Mouse (Mus musculus): ENCODE measurements around the gene Dnajc10. TPM values are rescaled to one million over a fixed set of nuclear protein-coding genes. Genes with fewer than 3 reads are reported as not detected.

Dnajc10 gene
- polyA plus RNA-seq, 1 experiment from 2014 or later = 86.6 TPM

DNA sequence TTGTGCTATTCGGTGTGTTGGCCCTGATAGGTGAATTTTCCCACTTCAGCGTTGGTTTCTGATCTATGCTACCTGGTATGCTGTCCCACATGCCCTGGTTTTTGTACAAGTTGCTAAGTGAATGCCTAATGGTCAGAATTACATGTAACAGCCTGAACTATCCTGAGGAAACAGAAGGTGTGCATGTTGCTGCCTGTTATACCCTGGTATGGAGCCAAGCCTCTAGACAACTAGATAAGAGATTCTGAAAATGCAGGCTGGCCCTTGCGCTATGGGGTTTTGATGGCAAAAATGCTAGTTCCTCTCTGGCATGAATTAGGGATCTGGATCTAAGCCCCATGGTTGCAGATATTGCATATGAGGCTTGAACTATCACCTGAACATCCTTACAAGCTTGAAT lies 7.6 kb upstream of the Dnajc10 start:
- Histone ChIP-seq H3K27me3 (no peaks in the 10 kb centered on the region), H3K4me1 (no peaks in the 10 kb centered on the region), H3K36me3 (no peaks in the 10 kb centered on the region), H3K4me2 (replicated peaks) (no peak overlapping the region), H3K9ac (no peak overlapping the region), H3K9me3 (replicated peaks) (no peaks in the 10 kb centered on the region), H3K4me3 (no peak overlapping the region), H3K27ac (no peak overlapping the region)
- ATAC-seq (ENCODE audit: low FRiP score) = no peak
- WGBS = 93% methylated on average over 3 of the region's 3 CpGs

DNA sequence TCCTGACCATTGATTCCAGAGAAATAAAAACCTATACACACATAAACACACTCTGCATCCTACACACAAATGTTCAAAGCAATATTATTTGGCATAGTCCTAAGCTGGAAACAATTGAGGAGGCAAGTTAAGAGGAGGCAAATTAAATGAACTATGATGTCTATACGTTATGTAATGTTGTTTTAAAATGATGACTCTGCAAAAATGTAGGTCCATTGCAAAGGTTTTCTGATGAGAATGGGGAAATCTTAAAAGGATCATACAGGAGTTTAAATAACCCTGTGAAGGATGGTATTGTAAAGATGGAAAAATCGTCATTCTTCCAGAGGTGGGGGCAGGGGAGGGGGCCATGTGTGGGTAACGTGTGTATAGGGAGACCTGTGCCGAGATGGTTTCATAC lies 5.5 kb upstream of the Dnajc10 start:
- Histone ChIP-seq H3K9ac (no peak overlapping the region), H3K36me3 (no peaks in the 10 kb centered on the region), H3K4me2 (replicated peaks) (no peak overlapping the region), H3K27ac (no peak overlapping the region), H3K27me3 (no peaks in the 10 kb centered on the region), H3K4me3 (no peak overlapping the region), H3K9me3 (replicated peaks) (no peaks in the 10 kb centered on the region), H3K4me1 (peaks cover 1% of the 10 kb centered on the region; the same call in 1 of the 2 replicates)
- 75% methylated on average over 4 of the region's 4 CpGs for WGBS
- ATAC-seq (ENCODE audit: low FRiP score) = no peak

DNA sequence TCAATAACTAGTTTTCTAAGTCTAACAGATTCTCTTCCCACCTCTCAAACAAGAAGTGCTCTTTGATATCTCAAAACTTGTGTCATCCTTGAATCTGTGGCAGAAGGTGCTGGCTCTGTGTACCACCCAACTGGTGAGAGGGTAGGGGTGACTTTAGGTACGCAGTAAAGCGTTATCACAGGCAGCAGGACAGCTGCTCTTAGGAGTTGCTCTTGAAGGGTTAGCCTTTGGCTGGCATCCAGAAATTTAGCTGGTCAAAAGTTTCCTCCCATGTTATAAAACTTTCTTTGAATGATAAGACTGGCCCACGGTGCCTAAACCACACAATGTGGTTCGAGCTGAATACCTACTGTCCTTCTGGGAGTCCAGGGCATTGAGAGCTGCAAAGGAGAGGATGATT lies 4.5 kb upstream of the Dnajc10 start:
- no peak overlapping the region for H3K27ac ChIP-seq
- H3K4me1 ChIP-seq = peaks cover 3% of the 10 kb centered on the region; the same call in 1 of the 2 replicates
- no peak overlapping the region for H3K4me2 ChIP-seq (replicated peaks)
- H3K9ac ChIP-seq = no peak overlapping the region
- no peaks in the 10 kb centered on the region for H3K9me3 ChIP-seq (replicated peaks)
- 78% methylated on average over 4 of the region's 4 CpGs for WGBS
- no peaks in the 10 kb centered on the region for H3K36me3 ChIP-seq
- no peak for ATAC-seq (ENCODE audit: low FRiP score)
- no peaks in the 10 kb centered on the region for H3K27me3 ChIP-seq
- H3K4me3 ChIP-seq = no peak overlapping the region

DNA sequence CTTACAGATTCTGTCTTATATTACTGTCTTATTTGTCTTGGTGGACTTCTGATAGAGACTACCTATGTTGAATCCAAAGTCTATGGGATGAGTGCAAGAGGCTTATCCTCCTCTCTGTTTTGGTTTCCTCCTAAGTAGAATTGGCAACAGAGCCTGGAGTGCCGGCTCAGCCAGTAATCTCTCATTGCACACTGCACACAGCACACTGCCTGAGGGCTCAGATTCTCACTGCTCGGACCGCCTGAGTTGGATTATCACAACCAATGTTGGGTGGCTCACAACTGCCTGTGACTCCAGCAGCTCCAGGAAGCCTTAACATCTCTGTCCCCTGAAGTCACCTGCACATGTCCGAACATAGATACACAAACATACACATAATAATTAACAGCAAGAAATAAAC lies 3.9 kb upstream of the Dnajc10 start:
- Histone ChIP-seq H3K36me3 (no peaks in the 10 kb centered on the region), H3K27ac (no peak overlapping the region), H3K9ac (no peak overlapping the region), H3K4me3 (no peak overlapping the region), H3K27me3 (no peaks in the 10 kb centered on the region), H3K4me2 (replicated peaks) (no peak overlapping the region), H3K9me3 (replicated peaks) (no peaks in the 10 kb centered on the region), H3K4me1 (peaks cover 8% of the 10 kb centered on the region; the same call in 1 of the 2 replicates)
- no peak for ATAC-seq (ENCODE audit: low FRiP score)
- 76% methylated on average over 4 of the region's 4 CpGs for WGBS

DNA sequence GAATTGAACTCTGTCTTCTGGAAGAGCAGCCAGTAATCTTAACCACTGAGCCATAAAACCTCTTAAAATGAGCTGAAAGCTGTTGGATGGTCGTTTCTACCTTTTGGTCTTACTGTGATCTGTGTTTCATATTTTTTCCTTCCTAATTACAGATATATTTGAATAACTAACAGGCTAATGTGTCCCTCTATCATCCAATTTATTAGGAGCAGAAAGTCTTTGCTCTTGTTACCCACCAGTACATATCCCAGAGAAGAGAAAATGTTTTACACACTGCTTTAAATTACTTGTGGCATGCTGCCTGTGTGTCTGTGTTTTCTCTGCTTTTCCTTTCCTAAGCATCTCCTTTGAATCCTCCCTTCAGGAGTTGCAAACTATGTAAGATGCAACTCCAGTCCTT lies 1.1 kb upstream of the Dnajc10 start:
- 70% methylated on average over 1 of the region's 1 CpGs for WGBS
- peaks cover 14% of the 10 kb centered on the region; the same call in 1 of the 2 replicates for H3K4me1 ChIP-seq
- H3K4me3 ChIP-seq = no peak overlapping the region
- no peaks in the 10 kb centered on the region for H3K27me3 ChIP-seq
- no peak for ATAC-seq (ENCODE audit: low FRiP score)
- H3K36me3 ChIP-seq = 0 out of 2 replicates have a peak, but pooled peaks cover 2% of the 10 kb centered on the region
- H3K27ac ChIP-seq = no peak overlapping the region
- H3K9me3 ChIP-seq (replicated peaks) = no peaks in the 10 kb centered on the region
- H3K4me2 ChIP-seq (replicated peaks) = no peak overlapping the region
- H3K9ac ChIP-seq = no peak overlapping the region

DNA sequence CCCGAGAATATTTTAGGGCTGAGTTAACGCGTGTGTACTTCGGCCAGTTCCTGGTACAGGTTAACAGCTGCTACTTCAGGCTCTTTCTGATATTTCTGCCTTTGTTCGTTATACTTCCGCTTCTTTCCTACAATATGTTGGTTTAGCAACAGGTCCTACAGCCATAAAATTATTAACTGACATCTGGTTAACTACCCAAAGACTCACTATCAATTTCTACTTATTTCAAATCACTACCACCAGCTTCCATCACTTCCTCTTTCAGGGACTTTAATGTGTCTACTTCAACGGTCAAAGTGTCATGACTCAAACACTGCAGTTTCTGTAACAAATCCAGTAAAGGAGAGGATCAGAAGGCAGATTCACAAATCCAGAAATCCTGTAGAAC lies 418 bp upstream of the Dnajc10 start:
- 0 out of 2 replicates have a peak, but pooled peaks cover 6% of the 10 kb centered on the region for H3K36me3 ChIP-seq
- no peaks in the 10 kb centered on the region for H3K27me3 ChIP-seq
- peak overlapping the region; percentile 78 for H3K4me3 ChIP-seq
- WGBS = 61% methylated on average over 7 of the region's 7 CpGs
- H3K4me1 ChIP-seq = peaks cover 14% of the 10 kb centered on the region; the same call in 1 of the 2 replicates
- H3K9ac ChIP-seq = peak overlapping the region; percentile 88
- peak overlapping the region; percentile 70 for H3K4me2 ChIP-seq (replicated peaks)
- peak overlapping the region; percentile 97 for H3K27ac ChIP-seq
- H3K9me3 ChIP-seq (replicated peaks) = no peaks in the 10 kb centered on the region
- peak; percentile 13; the same call in 1 of the 2 replicates for ATAC-seq (ENCODE audit: low FRiP score)

DNA sequence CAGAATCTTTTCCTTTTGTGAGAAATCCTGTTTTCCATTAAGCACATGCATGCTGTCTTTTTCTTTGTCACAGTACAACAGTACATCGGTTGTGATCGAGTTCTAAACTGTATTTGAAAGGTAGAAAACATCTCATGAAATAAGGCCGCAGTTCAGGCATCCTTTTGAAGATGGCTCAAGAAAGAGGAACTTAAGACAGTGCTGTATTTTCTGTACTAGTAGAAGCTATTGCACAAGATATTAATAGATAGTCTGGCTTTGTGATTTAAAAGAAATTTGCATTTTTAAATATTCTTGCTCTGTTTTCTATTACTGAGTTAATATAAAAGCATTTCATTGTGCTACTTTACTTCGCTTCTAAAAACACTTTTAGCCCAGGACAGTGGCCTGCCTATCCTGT lies 7.6 kb downstream of the Dnajc10 start:
- Histone ChIP-seq H3K4me1 (no peaks in the 10 kb centered on the region), H3K27ac (no peak overlapping the region), H3K4me3 (no peak overlapping the region), H3K27me3 (no peaks in the 10 kb centered on the region), H3K4me2 (replicated peaks) (no peak overlapping the region), H3K36me3 (peaks cover 55% of the 10 kb centered on the region), H3K9me3 (replicated peaks) (no peaks in the 10 kb centered on the region), H3K9ac (no peak overlapping the region)
- 93% methylated on average over 4 of the region's 4 CpGs for WGBS
- no peak for ATAC-seq (ENCODE audit: low FRiP score)

DNA sequence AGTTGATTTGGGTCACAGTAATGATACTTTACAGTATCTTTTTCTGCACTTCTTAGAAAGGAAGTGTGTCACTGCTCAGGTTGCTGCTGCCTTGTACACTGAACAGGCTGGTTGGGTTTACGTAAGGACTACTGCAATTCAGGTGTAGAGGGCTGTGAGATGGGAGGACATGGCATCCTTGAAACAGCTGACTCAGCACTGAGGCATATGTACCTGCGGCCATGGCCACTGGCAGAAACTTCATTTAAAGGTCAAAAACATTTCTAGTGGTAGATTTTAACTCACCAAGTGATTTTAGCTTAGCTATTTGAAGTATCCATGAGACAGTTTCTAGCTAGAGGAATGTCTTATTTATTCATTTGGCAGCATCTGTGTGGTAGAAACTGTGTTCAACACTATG lies 10.5 kb downstream of the Dnajc10 start:
- H3K27me3 ChIP-seq = no peaks in the 10 kb centered on the region
- peaks cover 56% of the 10 kb centered on the region for H3K36me3 ChIP-seq
- no peak overlapping the region for H3K4me2 ChIP-seq (replicated peaks)
- no peak overlapping the region for H3K9ac ChIP-seq
- no peak overlapping the region for H3K4me3 ChIP-seq
- H3K27ac ChIP-seq = no peak overlapping the region
- no peaks in the 10 kb centered on the region for H3K4me1 ChIP-seq
- H3K9me3 ChIP-seq (replicated peaks) = no peaks in the 10 kb centered on the region
- 96% methylated on average over 2 of the region's 2 CpGs for WGBS
- ATAC-seq (ENCODE audit: low FRiP score) = no peak

DNA sequence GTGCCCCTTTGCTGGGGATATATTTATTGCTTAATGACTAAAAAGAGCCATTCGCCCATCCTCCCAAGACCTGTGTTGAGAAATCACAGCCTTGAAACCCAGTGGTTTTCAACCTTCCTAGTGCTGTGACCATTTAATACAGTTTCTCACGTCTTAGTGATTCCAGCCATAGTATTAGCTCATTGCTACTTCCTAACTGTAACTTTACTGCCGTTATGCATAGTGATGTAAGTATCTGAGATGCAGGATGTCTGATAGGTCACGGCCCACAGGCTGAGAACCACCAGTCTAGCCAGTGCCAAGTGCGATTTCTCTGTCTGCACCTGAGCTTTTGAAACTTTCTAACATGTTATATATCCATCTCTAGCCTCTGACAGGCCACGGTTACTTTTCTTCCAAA lies 12.0 kb downstream of the Dnajc10 start:
- H3K9me3 ChIP-seq (replicated peaks) = no peaks in the 10 kb centered on the region
- no peaks in the 10 kb centered on the region for H3K27me3 ChIP-seq
- H3K4me3 ChIP-seq = no peak overlapping the region
- H3K4me2 ChIP-seq (replicated peaks) = no peak overlapping the region
- 91% methylated on average over 6 of the region's 6 CpGs for WGBS
- no peak overlapping the region for H3K9ac ChIP-seq
- no peaks in the 10 kb centered on the region for H3K4me1 ChIP-seq
- no peak for ATAC-seq (ENCODE audit: low FRiP score)
- H3K27ac ChIP-seq = no peak overlapping the region
- H3K36me3 ChIP-seq = peaks cover 49% of the 10 kb centered on the region

DNA sequence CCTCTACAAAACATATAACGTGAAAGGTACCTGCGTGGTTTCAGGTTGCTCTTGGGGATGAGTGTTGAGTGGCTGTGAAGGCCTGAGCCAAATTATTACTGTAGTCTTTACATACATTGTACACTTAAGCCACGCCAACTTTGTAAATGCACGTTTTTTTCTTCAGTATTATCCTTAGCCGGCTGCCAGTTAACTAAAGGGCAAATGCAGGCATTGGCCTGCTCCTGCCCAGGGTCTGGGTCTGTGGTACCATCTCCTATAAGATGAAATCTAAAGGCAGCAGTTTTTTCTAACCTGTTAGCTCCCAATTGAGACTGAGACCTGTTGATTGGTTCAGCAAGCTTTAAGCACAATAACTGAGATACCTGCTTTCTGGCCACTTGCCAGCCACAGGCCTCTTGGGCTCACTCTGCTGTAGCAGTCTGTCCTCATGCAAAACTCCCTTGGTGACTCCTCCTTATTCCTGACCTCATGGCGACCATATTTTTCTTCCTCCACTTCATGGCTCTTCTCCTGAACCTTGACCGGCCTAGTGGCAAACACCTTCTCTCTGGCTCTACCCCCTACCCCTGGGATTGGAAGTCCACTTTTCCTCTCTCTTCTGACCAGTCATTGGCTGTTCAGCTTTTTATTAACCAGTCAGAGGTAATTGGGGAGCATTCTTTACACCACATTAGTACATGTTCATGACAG lies 13.8 kb downstream of the Dnajc10 start:
- Histone ChIP-seq H3K9ac (no peak overlapping the region), H3K4me1 (no peaks in the 10 kb centered on the region), H3K36me3 (peaks cover 38% of the 10 kb centered on the region), H3K27ac (no peak overlapping the region), H3K4me2 (replicated peaks) (no peak overlapping the region), H3K27me3 (no peaks in the 10 kb centered on the region), H3K4me3 (no peak overlapping the region), H3K9me3 (replicated peaks) (no peaks in the 10 kb centered on the region)
- WGBS = 93% methylated on average over 7 of the region's 7 CpGs
- ATAC-seq (ENCODE audit: low FRiP score) = no peak

DNA sequence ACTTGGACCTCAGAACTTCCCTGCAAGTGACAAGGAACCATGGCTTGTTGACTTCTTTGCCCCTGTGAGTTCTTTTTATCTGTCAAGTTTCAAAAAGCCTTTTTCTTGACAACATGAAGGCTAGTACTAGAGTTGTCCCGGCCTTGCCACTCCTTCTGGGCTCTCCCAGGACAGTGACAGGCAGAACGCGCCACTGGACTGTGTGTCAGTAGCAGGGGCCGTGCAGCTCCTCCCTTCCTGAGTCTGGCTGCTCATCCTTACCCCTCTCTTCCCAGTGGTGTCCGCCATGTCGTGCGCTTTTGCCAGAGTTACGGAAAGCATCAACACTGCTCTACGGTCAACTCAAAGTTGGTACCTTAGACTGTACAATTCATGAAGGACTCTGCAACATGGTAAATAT lies 25.3 kb downstream of the Dnajc10 start:
- Histone ChIP-seq H3K4me3 (no peak overlapping the region), H3K9me3 (replicated peaks) (no peaks in the 10 kb centered on the region), H3K27ac (no peak overlapping the region), H3K4me2 (replicated peaks) (no peak overlapping the region), H3K36me3 (peaks cover 78% of the 10 kb centered on the region), H3K9ac (no peak overlapping the region), H3K27me3 (no peaks in the 10 kb centered on the region), H3K4me1 (no peaks in the 10 kb centered on the region)
- WGBS = 95% methylated on average over 9 of the region's 9 CpGs
- no peak for ATAC-seq (ENCODE audit: low FRiP score)

DNA sequence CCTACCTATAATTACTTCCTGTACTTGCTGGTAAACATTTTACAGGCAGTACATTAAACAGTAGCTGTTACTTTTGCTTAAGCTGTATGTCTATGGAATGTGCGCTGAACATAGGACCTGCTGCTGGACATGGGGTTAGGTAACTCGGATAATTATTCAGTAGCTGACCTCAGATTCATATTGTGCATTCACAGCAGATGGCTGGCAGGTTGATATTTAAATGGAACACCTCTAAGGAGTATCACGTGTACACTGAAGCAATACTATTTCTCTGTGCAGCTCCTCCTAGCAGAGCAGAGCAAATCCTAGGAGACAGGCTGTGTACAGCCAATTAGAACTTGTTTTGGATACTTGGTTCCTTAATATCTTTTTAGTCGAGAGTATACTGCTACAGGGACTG lies 39.3 kb downstream of the Dnajc10 start:
- H3K4me3 ChIP-seq = no peak overlapping the region
- no peak overlapping the region for H3K4me2 ChIP-seq (replicated peaks)
- no peak overlapping the region for H3K9ac ChIP-seq
- no peaks in the 10 kb centered on the region for H3K27me3 ChIP-seq
- no peak overlapping the region for H3K27ac ChIP-seq
- H3K36me3 ChIP-seq = peaks cover 36% of the 10 kb centered on the region
- no peak for ATAC-seq (ENCODE audit: low FRiP score)
- WGBS = 92% methylated on average over 4 of the region's 4 CpGs
- H3K9me3 ChIP-seq (replicated peaks) = no peaks in the 10 kb centered on the region
- H3K4me1 ChIP-seq = no peaks in the 10 kb centered on the region

DNA sequence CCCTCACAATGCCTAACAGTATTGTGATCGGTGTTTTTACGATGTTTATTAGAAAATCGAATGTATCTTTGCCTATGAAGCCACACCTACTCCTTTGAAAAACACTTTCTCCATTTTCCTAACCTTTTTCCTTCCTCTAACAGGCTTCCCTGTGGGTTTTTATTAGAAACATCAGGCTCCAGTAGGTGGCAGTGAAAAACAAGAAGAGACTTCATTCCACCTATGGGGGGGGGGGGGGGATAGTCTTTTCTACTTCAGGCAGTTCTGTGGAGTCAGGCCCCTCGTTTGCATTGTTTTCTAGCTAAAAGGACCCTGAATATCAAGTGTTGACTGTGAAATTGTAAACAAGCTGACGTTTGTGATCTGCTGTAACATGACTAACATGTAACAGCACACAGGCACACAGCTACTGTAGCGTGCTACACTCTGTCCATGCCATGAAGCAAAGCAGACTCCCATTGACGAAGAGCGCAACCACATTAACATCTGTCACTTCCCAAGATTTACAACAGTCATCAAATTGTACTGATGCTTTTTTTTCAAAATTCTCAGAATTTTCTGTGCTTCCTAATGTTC lies 41.5 kb downstream of the Dnajc10 start:
- WGBS = 65% methylated on average over 8 of the region's 8 CpGs
- no peak overlapping the region for H3K9ac ChIP-seq
- H3K36me3 ChIP-seq = peaks cover 21% of the 10 kb centered on the region
- H3K27ac ChIP-seq = no peak overlapping the region
- H3K27me3 ChIP-seq = no peaks in the 10 kb centered on the region
- no peaks in the 10 kb centered on the region for H3K9me3 ChIP-seq (replicated peaks)
- H3K4me2 ChIP-seq (replicated peaks) = no peak overlapping the region
- H3K4me1 ChIP-seq = no peaks in the 10 kb centered on the region
- ATAC-seq (ENCODE audit: low FRiP score) = 0 out of 2 replicates have a peak, but pooled peaks have one; percentile 38
- H3K4me3 ChIP-seq = no peak overlapping the region
